Mouse (Mus musculus) kidney, adult 2 months (tissue): Measurements from ENCODE around the gene Drc1.

Source experiments
- CTCF ChIP-seq: fragments of 200-500 bp; conservative IDR thresholded peaks from 2 replicates; pipeline ENCODE4 v1.5.1; 2011; ENCODE audit warnings: low read depth, mild to moderate bottlenecking, control low read depth, low read length, moderate library complexity, mixed read lengths; ENCODE audit not compliant: insufficient read depth, insufficient read length
- POLR2A ChIP-seq: fragments of 200-500 bp; IDR thresholded peaks from one replicate; pipeline ENCODE4 v1.6.1; 2011; ENCODE audit warnings: low read depth, low read length, control low read depth

DNA sequence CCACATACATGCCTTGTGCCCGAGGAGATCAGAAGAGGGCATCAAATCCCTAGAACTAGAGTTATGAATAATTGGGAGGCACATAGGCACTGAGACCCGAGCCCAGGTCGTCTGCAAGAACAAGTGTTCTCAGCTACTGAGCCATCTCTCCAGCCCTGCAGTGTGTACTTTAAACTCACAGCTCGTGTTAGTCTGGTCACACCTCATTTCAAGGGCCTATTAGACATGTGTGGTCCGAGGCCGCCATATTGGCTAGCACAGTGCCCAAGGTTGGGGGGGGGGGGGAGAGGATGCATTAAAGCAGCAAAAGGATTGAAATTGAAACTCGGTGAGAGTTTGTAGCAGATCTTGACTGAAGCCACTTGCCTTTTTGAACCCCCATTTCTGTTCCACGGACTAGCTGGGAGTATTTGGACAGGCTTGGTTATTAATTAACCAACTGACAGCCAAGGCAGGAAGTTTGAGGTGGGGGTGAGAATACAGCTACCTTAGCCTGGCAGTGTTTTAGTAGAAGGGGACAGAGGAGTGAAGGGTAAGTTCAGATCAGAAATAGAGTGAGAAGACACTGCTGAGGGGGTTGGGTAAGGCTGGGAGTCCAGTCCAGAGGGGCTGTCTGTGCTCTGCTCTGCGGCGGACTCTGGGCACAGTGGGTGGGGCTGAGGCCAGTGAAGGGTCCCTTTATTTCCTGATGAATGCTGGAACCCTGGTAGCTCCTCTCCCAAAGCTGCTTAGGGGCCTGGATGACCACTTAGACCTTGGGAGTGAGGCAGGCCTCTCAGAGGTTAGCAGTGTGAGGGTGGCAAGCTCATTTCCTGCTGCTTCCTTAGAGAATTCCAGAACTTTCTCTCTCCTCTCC, 5.0 kb downstream of the Drc1 start:
- TF ChIP-seq POLR2A (no peak), CTCF (no peak)
